Mouse (Mus musculus) thymus, adult 18-20 months (tissue): ENCODE results near the gene Atxn1.
A peak's percentile ranks its signal among the peaks of the same experiment; 100 is the strongest.

Source experiments
- DNase-seq, 2 experiments: peaks; one replicate each; pipeline ENCODE4 v3.0.0; 2022; ENCODE audit warnings: mixed read lengths in 2 of 2

Atxn1 gene

DNA sequence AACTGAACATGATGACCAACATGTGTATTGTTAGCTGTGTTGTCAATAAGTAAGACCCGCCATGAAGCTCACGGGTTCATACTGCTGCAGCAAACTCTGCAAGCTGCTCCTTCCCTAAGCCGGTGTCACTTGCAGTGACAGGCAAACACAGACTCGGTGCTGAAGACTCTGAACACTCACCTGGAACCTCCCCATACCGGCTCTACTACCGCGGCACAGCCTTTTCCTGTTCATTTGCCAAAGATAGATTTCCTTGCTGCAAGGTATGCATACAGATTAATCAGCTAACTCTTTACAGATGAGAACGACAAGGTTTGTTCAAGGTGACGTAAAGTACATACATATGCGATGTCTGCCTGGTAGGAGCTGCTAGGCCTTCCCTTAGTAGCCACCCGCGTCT lies 344.1 kb downstream of the Atxn1 start:
- no peak for DNase-seq

DNA sequence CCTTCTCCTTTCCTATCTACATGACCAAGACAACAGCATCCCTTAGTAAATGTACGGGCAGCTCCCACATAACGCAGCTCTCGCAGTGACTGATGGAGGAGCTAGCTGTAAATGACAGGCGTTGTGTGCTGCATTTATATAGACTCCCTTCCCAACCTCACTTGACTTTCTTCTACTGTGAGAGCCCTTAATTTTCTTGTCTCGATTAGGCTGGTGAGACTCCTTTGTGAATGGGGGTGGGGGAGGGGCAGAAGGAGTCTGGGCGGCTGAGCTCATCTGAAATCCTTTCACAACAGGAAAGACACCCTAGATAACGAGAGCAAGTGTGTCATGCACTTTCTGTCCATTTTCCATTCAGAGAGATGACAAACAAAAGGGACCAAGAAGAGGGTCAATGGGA lies 344.5 kb downstream of the Atxn1 start:
- DNase-seq, result no peak

DNA sequence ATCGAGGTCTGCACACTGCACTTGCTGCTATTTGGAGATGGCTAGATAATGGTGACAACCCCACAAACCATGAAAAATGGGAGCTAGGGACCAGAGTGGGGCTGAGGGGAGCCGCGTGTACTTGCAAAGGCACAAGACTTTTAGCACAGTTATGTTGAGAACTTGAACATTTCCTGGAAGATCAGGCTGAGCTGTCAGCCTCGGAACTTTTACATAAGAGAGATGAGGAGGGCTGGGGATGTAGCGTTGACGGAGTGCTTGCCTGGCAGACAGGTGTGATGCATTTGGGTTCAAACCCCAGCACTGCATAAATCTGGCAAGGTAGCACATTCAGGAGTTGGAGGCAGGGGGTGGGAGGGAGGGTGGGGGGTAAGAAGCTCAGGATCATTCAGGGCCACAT lies 346.8 kb downstream of the Atxn1 start:
- DNase-seq, result no peak

DNA sequence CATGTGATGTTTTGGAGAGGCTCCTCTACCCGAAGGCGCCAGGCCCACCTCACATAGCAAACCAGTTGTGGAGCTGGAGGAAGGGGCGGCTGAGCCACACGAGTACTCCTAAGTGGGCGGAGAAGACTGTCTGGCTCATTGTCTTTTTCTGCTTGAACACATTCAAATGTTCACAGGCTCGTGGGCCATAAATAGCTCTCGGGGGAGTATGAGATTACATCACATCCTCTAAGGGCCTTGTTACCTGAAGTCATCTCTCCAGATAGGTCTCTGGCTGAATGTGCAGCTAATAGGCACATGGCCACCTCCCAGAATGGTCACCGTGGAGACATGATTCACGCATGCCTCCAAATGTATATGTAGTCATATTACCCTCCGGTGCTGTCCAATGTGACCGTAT lies 350.0 kb downstream of the Atxn1 start:
- DNase-seq, result no peak

DNA sequence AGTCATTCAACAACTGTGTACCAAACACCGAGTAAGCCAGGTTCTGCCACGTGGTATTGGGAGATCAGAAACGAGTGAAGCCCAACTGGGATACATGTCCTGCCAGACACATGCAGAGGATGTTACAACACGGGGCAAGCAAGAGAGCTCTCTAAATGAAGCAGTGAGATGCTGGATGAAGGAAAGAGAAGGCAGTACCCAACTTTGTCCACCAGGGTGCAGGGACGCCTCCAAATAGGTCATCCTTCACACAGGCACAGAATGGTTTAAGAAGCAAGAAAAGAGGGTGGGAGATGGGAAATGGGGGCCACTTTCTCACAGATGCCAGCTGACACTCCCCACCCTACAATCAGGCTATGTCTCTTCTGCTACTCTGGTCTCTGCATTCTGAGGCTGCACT lies 351.5 kb downstream of the Atxn1 start:
- no peak for DNase-seq

DNA sequence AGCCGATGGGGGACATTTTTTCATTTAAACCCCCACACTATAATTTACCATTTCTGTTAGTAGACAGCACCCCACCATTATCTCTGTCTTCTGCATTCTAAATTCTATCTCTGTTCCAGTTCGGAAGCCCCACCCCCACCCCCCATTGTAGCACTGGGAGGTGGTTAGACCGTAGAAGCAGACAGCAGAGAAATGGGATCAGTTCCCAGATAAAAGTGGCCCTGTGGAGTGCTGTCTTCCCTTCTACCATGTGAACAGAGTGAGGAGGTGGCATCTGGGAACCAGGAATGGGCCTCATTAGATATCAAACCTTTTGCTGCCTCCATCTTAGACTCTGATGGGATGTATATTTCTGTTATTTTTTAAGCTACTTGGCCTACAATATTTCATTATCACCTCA lies 353.3 kb downstream of the Atxn1 start:
- DNase-seq, result no peak

DNA sequence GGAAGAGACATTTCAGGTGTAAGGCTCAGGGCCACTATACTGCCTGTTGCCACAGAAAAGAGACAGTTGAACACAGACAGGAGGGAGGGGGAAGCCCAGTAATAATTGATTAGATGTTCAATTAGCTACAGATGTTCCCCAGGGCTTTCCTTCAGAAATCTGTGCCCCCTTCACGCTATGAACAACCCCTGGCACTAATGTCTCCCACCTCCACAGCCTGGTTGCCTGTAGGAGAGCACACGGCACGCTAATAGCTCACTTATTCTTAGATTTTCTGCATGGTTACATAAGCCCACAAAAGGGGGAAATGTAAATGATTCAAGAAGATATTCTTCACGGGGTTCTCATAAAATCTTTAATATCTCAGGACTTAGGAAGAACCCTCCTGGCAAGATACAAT lies 355.3 kb downstream of the Atxn1 start:
- DNase-seq, result no peak

DNA sequence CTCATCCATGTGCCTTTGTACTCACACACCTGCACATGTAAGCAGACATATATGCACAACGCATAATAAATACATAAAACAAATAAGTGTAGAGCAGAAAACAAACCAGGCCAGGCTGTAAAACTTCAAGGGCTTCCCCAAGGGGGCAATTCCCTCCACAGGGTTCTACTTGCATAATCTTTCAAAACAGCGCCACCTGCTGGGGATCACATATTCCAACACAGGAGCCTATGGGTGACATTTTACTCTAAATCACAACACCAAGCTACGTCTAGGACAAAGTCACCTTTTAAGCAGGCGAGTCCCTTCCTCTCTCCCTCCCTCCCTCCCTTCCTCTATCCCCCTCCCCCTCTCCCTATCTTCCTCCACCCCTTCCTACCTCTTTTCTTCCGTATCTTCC lies 356.2 kb downstream of the Atxn1 start:
- DNase-seq, result no peak

DNA sequence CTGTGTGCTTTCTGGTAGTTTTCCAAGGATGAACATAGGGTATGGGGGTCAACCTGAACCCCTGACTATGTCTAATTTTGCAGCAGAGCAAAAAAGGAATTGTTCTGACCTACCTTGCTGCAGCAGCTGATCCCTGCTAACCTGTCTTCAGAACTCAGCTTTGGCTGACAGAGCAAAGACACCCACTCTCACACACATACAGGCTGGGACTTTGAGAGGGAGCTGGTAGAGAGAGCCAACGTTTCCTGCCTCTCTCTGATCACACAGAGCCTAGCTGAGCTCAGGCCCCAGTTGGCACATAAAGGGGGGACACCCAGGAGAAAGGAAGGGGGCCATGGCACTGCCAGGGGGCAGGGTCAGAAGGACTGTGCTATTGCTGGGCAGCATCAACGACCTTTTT lies 356.9 kb downstream of the Atxn1 start:
- DNase-seq, result no peak

DNA sequence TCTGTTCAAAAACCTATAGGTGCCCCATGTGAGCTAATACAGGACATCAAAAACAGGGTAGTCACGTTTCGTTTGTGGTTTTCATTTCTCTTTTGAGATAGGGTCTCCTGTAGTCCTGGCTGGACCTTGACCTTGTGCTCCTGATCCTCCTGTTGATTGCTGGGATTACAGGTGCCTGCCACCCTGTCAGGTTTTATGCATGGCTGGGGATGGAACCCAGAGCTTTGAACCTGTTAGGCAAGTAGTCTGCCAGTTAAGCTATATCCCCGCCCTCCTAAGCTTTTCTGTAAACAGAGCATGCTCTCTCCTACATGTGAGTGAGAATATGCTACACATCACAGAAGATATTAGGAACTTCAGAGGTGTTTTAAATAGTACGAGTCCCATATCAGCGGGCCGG lies 361.2 kb downstream of the Atxn1 start:
- DNase-seq, result no peak

DNA sequence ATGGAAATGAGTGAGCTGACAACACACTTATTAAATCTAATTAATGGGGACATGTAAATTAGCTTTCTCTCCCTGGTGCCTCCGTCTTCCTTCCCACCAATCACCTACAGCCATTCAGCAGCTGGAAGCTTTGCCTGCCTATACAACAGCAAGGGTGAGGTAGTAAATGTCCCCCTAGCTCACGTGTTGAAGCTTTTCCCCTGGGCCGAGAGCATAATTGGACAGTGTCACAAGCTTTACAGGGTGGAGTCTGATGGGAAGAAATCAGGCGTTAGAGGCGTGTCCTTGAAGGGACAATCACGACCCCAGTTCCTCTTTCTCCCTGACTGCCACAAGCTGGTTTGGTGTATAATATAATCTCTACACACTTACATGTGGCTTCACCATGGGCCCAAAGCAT lies 364.4 kb downstream of the Atxn1 start:
- no peak for DNase-seq

DNA sequence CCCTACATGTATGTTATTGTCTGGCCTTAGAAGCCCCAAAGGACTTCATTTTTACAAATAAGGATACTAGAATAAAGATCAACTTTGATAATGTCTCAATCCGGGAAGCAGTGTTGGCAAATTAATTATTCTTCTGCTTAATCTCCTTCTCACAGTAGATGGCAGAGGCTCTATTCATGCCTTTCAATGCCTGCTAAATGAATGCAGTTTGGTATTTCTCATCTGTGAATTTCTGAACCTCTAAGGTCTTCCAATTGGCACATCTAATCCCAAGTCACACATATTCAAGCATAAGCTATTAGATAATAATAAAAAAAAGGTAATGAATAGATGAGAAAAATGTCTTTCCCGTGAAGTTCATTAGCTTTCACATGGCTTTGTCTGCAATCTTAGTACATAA lies 365.0 kb downstream of the Atxn1 start:
- DNase-seq, result no peak

DNA sequence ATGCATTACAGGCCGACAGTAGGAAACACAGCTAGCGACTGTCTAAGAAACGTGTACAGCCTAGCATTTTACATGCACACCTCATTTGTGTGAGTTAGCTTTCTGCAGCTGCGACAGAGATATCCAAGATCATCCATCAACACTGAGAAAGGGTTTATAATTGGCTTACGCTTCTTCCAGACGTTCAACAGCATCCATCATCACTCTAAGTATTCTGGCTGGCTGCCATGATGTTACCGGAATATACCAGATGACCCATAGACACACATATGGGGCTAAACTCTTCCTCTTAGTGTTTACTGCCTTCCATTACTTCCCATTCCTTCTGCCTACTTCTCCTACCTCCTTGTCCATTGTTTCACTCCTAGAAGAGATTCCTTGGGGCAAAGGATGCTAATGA lies 369.4 kb downstream of the Atxn1 start:
- DNase-seq, result no peak

DNA sequence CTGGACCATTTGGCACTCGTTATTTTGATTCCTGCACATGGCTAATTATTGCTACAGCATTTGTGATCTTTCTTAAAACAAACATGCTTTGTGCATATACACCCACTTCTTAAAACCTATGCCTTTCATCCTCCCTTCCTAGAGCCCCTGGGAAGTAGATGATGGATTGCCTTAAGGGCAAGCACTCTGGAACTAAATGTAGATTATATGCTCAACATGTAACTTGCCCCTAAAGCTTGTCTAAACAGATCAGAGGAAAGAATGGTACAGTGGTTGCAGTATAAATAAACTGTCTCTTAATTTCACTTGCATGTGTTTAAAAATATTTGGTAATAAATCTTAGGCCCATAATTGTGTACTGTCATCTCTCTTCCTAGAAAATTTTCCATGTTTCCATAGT lies 370.9 kb downstream of the Atxn1 start:
- no peak for DNase-seq

DNA sequence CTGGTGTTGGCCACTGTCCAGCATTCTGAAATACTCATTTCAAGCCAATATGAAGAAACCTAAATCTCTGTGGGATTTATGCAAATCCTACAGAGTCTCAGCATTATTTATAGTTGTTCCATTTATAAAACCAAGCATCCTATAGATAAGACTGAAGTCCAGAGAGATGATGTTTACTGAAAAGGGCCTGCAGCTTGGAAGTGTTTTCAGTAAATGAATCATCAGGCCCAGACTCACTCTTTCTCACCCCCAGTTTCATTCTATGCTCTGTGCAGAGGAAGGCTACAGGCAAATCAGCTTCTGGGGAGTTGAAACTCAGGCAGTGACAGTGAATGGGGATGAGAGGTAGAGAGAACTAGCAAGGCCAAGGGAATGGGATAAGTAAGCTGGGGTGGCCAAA lies 373.9 kb downstream of the Atxn1 start:
- DNase-seq, result no peak

DNA sequence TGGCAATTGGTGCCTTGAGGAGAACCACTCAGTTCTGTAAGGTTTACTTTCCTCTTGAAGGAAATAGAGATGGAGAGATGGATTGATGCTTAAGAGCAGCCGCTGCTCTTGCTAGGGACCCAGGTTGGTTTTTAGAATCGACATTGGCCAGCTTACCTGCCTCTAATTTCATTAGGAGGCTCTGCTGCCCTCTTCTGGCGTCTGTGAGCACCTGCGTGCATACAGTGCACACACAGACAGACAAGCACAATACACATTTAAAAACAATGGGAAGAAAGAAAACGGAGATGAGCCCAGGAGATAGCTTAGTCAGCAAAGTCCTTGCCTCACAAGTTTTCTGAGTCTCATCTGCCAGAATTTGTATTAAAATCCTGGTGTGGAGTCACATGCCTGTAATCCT lies 381.7 kb downstream of the Atxn1 start:
- DNase-seq, result no peak

DNA sequence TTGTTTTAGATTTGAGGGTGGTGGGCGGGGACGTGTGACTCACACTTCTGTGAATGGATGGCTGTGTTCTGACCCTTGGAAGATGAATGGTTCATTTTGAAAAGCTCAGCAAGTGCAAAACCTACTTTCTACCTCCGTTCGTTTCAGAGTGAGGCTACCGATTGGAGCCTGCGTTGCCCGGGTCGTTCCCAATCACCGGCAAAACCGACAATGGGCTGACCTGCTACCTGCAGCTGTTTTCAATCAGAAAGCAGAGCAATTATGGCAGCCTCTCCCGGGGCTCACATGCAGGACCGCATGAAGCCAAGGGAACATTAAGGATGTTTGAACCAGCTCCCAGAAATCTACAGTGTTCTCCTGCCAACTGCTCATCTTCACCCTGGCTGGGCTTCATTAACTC lies 382.5 kb downstream of the Atxn1 start:
- DNase-seq, result no peak

DNA sequence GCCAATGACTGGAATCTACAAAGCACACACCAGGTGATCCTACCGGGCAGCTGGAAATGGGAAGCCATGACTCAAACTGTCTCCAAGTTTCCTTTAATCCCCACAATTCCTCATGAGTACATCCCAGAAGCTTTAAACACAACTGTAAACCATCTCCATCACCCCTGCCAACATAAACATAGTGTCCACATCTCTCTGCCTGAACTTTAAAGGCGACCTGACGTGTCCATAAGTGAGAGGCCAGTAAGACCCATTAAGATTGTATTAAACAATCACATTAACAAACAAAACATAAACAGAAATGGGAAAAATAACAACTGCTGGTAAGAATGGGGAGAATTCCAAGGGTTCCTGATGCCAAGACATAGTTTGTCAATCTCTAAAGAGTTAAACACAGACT lies 385.1 kb downstream of the Atxn1 start:
- no peak for DNase-seq

DNA sequence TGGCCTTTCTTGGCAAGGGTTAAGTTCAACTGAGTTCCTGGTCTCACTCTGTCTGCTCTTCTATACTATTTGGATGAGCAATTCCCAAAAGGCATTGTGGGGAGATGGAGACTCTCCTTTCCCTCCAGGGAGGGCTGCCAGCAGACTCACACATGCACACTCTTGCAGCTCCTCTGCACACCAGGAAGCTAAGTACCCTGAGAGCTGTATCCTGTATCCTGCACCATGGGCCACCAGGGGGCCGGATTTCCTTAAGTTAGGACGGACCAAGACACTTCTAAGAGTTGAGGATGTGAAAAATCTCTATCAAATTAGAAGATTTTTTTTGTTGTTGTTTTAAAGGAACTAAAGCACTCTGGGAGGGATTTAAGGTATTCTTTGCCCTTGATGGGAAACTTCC lies 387.0 kb downstream of the Atxn1 start:
- DNase-seq, result no peak

DNA sequence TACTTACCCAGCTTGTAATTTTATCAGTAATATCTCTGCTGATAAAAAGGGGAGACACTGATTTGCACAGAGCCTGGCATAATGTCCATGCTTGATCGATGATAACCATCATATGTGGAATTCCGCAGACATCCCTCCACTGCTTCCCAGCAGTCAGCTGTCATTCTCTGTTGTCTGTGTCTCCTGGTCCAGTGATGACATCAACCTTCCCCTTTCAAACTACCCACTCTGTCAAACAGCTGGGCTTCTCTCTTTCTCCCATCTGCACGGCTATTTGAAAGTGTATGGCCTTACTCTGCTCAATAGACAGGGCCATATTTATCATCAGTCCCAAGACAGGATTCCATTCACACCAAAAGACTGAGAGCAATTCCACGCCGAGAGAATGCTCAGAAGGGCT lies 387.4 kb downstream of the Atxn1 start:
- DNase-seq, result no peak

DNA sequence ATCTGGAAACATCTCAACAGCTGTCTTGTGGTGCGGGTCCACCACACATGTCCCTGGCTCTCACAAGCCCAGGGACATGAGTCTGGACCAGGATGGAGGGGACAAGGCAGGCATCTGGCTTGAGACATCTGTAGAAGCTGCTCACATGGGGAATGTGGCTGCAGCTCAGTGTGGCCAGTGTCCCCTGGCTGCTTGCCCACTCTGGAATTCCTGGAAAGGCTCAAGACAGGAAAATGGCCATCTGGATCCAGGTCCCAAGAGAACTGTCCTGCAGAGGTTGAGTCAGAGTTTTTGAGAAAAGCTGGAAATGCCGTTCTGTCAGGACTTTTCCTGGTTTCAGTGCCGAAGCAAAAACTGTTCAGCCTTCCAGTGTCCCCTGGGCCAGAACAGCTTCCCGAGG lies 388.6 kb downstream of the Atxn1 start:
- DNase-seq, result no peak

DNA sequence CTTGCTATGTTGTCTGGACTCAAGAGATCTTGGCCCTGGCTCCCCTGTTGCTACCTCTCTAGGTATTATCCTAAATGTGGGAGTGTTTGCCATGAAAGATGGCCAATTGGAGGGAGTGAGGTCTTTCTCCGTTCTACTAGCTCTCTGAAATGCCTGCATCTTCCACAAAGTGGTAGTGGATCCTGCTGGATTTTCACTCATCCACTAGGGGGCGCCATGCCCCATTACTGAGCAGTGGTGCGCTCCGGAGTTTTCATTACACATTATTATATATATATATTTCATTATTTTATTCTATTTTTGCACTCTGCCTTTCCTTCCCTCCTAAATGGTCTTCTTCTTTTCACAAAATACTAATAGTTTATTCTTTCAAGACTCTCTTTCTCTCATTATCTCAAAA lies 392.0 kb downstream of the Atxn1 start:
- DNase-seq, result no peak

DNA sequence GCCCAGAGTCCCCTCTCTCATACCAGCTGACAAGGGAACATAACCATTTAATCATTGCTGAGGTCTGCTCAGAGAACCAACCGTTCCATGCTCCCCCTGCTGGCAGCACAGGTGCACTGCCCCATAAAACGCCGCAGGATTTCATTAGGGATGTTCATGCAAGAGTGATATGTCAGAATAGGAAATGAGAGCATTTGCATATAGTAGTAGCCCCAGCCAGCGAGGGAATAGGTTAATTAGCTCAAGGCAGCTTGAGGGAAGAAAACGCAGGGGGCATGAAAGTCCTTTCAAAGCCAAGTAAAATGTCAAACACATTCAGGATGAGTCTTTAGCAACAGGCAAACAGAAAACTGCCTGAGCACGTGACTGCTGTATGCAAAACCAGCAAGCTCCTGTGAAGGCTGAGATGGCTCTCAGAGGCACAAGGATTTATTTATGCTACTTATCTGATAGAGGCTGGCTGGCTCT lies 393.0 kb downstream of the Atxn1 start:
- peak; percentile 18 to 27 for DNase-seq

DNA sequence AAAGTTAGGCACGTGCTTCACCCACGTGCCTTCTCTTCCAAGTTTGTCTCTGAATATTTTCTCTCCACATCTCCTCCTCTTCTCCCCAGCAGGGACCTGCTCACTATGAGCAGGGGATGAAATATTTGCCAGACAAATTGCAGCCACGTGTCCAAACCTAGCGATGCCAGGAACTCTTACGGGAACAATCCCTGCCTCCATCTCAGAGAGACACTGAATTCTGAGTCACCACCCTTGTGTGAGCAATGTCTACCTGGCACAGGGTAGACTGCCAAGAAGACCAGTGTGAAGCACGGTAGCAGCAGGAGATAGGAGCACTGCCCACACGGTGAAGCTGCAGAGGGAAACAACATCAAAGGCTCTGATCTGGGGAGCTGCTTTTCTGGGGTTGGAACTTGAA lies 394.9 kb downstream of the Atxn1 start:
- DNase-seq, result no peak

DNA sequence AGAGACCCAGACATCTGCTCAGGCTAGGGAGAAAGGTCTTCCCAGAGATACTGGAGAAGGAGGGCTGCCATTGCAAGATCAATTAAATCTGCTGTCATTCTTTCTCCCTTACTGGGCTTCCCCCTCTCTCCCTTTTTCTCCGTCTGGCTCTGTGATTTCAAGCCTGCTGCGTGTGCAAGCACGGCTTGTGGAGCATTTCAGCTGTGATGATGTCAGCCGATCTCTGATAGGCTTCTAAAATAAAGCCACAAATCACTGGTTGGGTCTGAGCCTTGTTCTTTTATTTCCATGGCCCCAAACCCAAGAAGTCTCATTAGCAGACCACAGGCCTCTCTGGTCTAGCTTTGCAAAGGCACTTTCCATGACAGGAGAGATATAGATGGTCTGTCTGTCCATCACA lies 399.9 kb downstream of the Atxn1 start:
- no peak for DNase-seq

DNA sequence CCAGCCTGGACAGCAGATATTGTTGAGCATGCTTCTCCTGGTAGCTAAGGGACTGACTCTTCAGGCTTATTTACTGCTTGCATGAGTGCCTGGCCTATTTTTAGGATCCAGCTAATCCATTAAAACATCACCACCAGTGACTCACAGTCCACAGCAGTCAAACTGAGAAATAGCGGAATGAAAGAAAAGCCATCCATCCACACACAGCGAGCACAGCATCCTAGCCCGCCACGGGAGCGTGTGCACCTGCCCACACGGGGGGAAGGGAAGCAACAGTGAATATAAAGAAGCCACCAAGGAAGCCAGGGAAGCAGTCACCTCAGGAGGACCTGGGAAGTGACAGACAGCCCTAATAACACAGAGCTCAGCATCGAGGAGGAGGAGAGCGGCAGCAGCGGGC lies 402.8 kb downstream of the Atxn1 start:
- DNase-seq, result no peak
